Comparison of ENCODE assay signal across 8 mouse cellular contexts in genomic region chr16:96082301-96083178, GRCm38 (mm10). TPM values are rescaled to one million over a fixed set of nuclear protein-coding genes. Genes with fewer than 3 reads are reported as not detected.
A peak's percentile ranks its signal among the peaks of the same experiment; 100 is the strongest.
DNase-seq lines count a peak whose midpoint lies in the region; ATAC-seq lines count a peak whose summit lies in the region.

Gene Brwd1 (minus strand): TSS chr16:96082526.

- peaks cover 31% of the 10 kb centered on the region for H3K36me3 ChIP-seq in heart, embryonic 12.5 days
- H3K36me3 ChIP-seq in kidney, embryonic 16.5 days (ENCODE audit: insufficient read depth, low read length), result peaks cover 18% of the 10 kb centered on the region; the same call in 1 of the 2 replicates

- peak within 1 kb of the TSS; percentile 76 for H3K4me2 ChIP-seq in heart, embryonic 12.5 days
- peak within 1 kb of the TSS; percentile 73 for H3K4me2 ChIP-seq in kidney, embryonic 16.5 days (replicated peaks; ENCODE audit: low read depth, low read length)

- no peaks in the 10 kb centered on the region for H3K9me3 ChIP-seq in heart, embryonic 12.5 days (replicated peaks)
- H3K9me3 ChIP-seq in kidney, embryonic 16.5 days (ENCODE audit: low read length), result no peaks in the 10 kb centered on the region

- H3K9ac ChIP-seq in heart, embryonic 12.5 days, result peak within 1 kb of the TSS; percentile 98
- peak within 1 kb of the TSS; percentile 99 for H3K9ac ChIP-seq in kidney, embryonic 16.5 days (replicated peaks; ENCODE audit: low read length)

- WGBS in heart, embryonic 12.5 days, result under 1% methylated on average over 91 of the region's 107 CpGs
- under 1% methylated on average over 60 of the region's 107 CpGs for WGBS in kidney, embryonic 16.5 days

- peak; percentile 42; the same call in 1 of the 2 replicates for ATAC-seq in erythroid progenitor cell, adult 5-6 weeks (replicated peaks; ENCODE audit: low FRiP score, poor library complexity, severe bottlenecking)
- ATAC-seq in heart, embryonic 12.5 days (ENCODE audit: insufficient number of reproducible peaks, low FRiP score), result peak; percentile 89
- ATAC-seq in kidney, embryonic 16.5 days (ENCODE audit: low FRiP score, low TSS enrichment), result peak; percentile 89
- peak; percentile 37 for ATAC-seq in monocyte, adult 5-6 weeks (replicated peaks; ENCODE audit: insufficient number of reproducible peaks, low FRiP score, low TSS enrichment, poor library complexity, severe bottlenecking)

- H3K4me3 ChIP-seq in heart, embryonic 12.5 days, result peak within 1 kb of the TSS; percentile 95
- H3K4me3 ChIP-seq in kidney, embryonic 16.5 days (ENCODE audit: low read length), result peak within 1 kb of the TSS; percentile 99

- no peaks in the 10 kb centered on the region for H3K27me3 ChIP-seq in heart, embryonic 12.5 days (replicated peaks)
- no peaks in the 10 kb centered on the region for H3K27me3 ChIP-seq in kidney, embryonic 16.5 days (ENCODE audit: insufficient read depth, low read length)

- peak; percentile 94 for DNase-seq in CD4-positive, CD25-positive, alpha-beta regulatory T cell, adult 2 months (ENCODE audit: low read depth, low spot score)
- peak; percentile 83 for DNase-seq in brain, embryonic 18.5 days (ENCODE audit: low read depth, low spot score)
- DNase-seq in liver, result peak; percentile 86
- DNase-seq in spleen, postnatal 36 days (ENCODE audit: low spot score in 2 of 2), result peak; percentile 92 to 93

- peaks cover 35% of the 10 kb centered on the region for H3K4me1 ChIP-seq in heart, embryonic 12.5 days (replicated peaks)
- peaks cover 12% of the 10 kb centered on the region for H3K4me1 ChIP-seq in kidney, embryonic 16.5 days (ENCODE audit: insufficient read depth, low read length)

- H3K27ac ChIP-seq in heart, embryonic 12.5 days (ENCODE audit: poor library complexity, severe bottlenecking), result peak within 1 kb of the TSS; percentile 98
- peak within 1 kb of the TSS; percentile 98 for H3K27ac ChIP-seq in kidney, embryonic 16.5 days (ENCODE audit: low read length)

RNA-seq across cellular contexts. Expression of gene Brwd1, which starts in this region (rescaled TPM):
- total RNA-seq in erythroid progenitor cell, adult 5-6 weeks (2015; ENCODE audit: low replicate concordance), result 12.6 and 36.0 TPM in 2 replicates
- total RNA-seq in erythroid progenitor cell, adult 5-6 weeks (2017; ENCODE audit: low replicate concordance), result 16.9 and 19.0 TPM in 2 replicates
- 93.7 and 94.1 TPM in 2 replicates for polyA plus RNA-seq in heart, embryonic 12.5 days (2016; fragmentation: Nextera tagmentation; extraction: Ambion mirVana)
- 74.5 and 85.6 TPM in 2 replicates for polyA plus RNA-seq in kidney, embryonic 16.5 days (2015; fragmentation: Nextera tagmentation; extraction: Ambion mirVana)
- total RNA-seq in monocyte, adult 5-6 weeks (2017), result 111 to 204 TPM (median 115 TPM) in 3 replicates

Comparison
In these comparisons a context has a peak if more than half of its experiments do, and no peak if none do; other contexts are left out.
1. Peak in every context shown above with its lines: DNase-seq, ATAC-seq, H3K4me3 ChIP-seq and H3K27ac ChIP-seq.
2. ATAC-seq: peak in every context shown above with its lines; median percentile 89 in heart, embryonic 12.5 days; 89 in kidney, embryonic 16.5 days; 42 in erythroid progenitor cell, adult 5-6 weeks; 37 in monocyte, adult 5-6 weeks.